In genomic region chr1:176994087-176994486, GRCm38 (mm10) we compare ENCODE assay signal across 8 mouse cellular contexts.
DNase-seq lines count a peak whose midpoint lies in the region; ATAC-seq and TF ChIP-seq lines count a peak whose summit lies in the region.
"Had no signal": no experiment of that assay in that cellular context is flagged by ENCODE, and none has a peak within 500 bp of the region (broad histone marks: within the 10 kb centered on the region; RNA-seq: fewer than 3 reads in every experiment).

No protein-coding gene starts in this region.

- H3K9ac ChIP-seq in midbrain, embryonic 11.5 days (ENCODE audit: low read length): peak overlapping the region; percentile 43; the same call in 1 of the 2 replicates
- no peak overlapping the region for H3K9ac ChIP-seq in heart, adult 2 months (ENCODE audit: low read depth, low read length)

- no peaks in the 10 kb centered on the region for H3K9me3 ChIP-seq in E14TG2a.4 (ENCODE audit: low read length)
- H3K9me3 ChIP-seq in hindbrain, embryonic 10.5 days: no peaks in the 10 kb centered on the region
- H3K9me3 ChIP-seq in midbrain, embryonic 11.5 days (ENCODE audit: control insufficient read depth, low read length): no peaks in the 10 kb centered on the region

- WGBS in hindbrain, embryonic 10.5 days: 12% methylated on average over 7 of the region's 7 CpGs
- WGBS in midbrain, embryonic 11.5 days: 7% methylated on average over 7 of the region's 7 CpGs
- WGBS in heart, adult 2 months: 77% methylated on average over 7 of the region's 7 CpGs

- H3K36me3 ChIP-seq in E14TG2a.4 (ENCODE audit: insufficient read depth, low read length): no peaks in the 10 kb centered on the region
- no peaks in the 10 kb centered on the region for H3K36me3 ChIP-seq in hindbrain, embryonic 10.5 days
- no peaks in the 10 kb centered on the region for H3K36me3 ChIP-seq in midbrain, embryonic 11.5 days (ENCODE audit: control insufficient read depth, insufficient read depth, low read length)
- H3K36me3 ChIP-seq in heart, adult 2 months (ENCODE audit: control insufficient read depth, insufficient read depth, low read length): no peaks in the 10 kb centered on the region

- peaks cover 15% of the 10 kb centered on the region; the same call in 1 of the 2 replicates for H3K27me3 ChIP-seq in E14TG2a.4 (ENCODE audit: insufficient read depth, low read length)
- H3K27me3 ChIP-seq in hindbrain, embryonic 10.5 days (ENCODE audit: insufficient read depth, poor library complexity, severe bottlenecking): no peaks in the 10 kb centered on the region
- H3K27me3 ChIP-seq in midbrain, embryonic 11.5 days (ENCODE audit: control insufficient read depth, insufficient read depth, low read length): no peaks in the 10 kb centered on the region
- H3K27me3 ChIP-seq in heart, adult 2 months (ENCODE audit: control insufficient read depth, insufficient read depth, low read length): no peaks in the 10 kb centered on the region

- peak; percentile 85 for ATAC-seq in midbrain, embryonic 11.5 days (ENCODE audit: low FRiP score)

- H3K27ac ChIP-seq in hindbrain, embryonic 10.5 days: peak overlapping the region; percentile 96
- peak overlapping the region; percentile 93 for H3K27ac ChIP-seq in midbrain, embryonic 11.5 days (ENCODE audit: low read depth, low read length)
- H3K27ac ChIP-seq in heart, adult 2 months: no peak overlapping the region

- peaks cover 83% of the 10 kb centered on the region for H3K4me1 ChIP-seq in E14TG2a.4 (replicated peaks; ENCODE audit: low read depth, low read length)
- peaks cover 92% of the 10 kb centered on the region for H3K4me1 ChIP-seq in hindbrain, embryonic 10.5 days (replicated peaks)
- H3K4me1 ChIP-seq in midbrain, embryonic 11.5 days (ENCODE audit: control insufficient read depth, insufficient read depth, low read length): peaks cover 67% of the 10 kb centered on the region
- peaks cover 13% of the 10 kb centered on the region for H3K4me1 ChIP-seq in heart, adult 2 months (ENCODE audit: control insufficient read depth, insufficient read depth, low read length)

- H3K4me2 ChIP-seq in midbrain, embryonic 11.5 days: no peak overlapping the region

- TF ChIP-seq POLR2A in heart, adult 2 months (IDR thresholded peaks at IDR 0.05; ENCODE audit: insufficient read depth, low read depth, low read length): no peak

- peak overlapping the region; percentile 39; the same call in 1 of the 2 replicates for H3K4me3 ChIP-seq in E14TG2a.4 (replicated peaks; ENCODE audit: low read length)
- no peak overlapping the region for H3K4me3 ChIP-seq in hindbrain, embryonic 10.5 days
- H3K4me3 ChIP-seq in midbrain, embryonic 11.5 days (ENCODE audit: low read depth, low read length): no peak overlapping the region
- no peak overlapping the region for H3K4me3 ChIP-seq in heart, adult 2 months
- H3K4me3 ChIP-seq: erythroblast, embryonic 14.5 days had no signal

- H3K79me2 ChIP-seq in heart, adult 2 months (replicated peaks; ENCODE audit: control insufficient read depth, insufficient read depth, low read length): no peaks in the 10 kb centered on the region

- TF ChIP-seq CTCF in E14TG2a.4 (conservative IDR thresholded peaks at IDR 0.05; ENCODE audit: low read length): no peak
- no peak for TF ChIP-seq CTCF in heart, adult 2 months (IDR thresholded peaks at IDR 0.05)

- intact Hi-C loops in heart, adult 2 months (cut with DNase I): no loop called here

- TF ChIP-seq EP300 in heart, adult 2 months (IDR thresholded peaks at IDR 0.05; ENCODE audit: insufficient read depth, low read depth, low read length): no peak

- peak; percentile 36 for DNase-seq in ZHBTc4 (ENCODE audit: low read depth, low spot score)
- peak; percentile 73 for DNase-seq in hindbrain, embryonic 10.5 days (ENCODE audit: low spot score)
- DNase-seq in midbrain, embryonic 11.5 days (ENCODE audit: low spot score, missing footprints): peak; percentile 94
- no peak for DNase-seq in B cell, adult 2 months
- no peak for DNase-seq in urinary bladder, adult 2 months (ENCODE audit: low spot score)
- DNase-seq in heart, adult 2 months: no peak

Comparison
In these comparisons a context has a peak if more than half of its experiments do, and no peak if none do; other contexts are left out.
1. DNase-seq: peak in ZHBTc4 (single experiment), hindbrain, embryonic 10.5 days (single experiment) and midbrain, embryonic 11.5 days (single experiment); none in B cell, adult 2 months (0 of 2), urinary bladder, adult 2 months (single experiment) and heart, adult 2 months (0 of 2).